Mouse (Mus musculus) ES-E14 (cell line): ENCODE data around the gene Lhfp.

ENCODE experiments used
- ZC3H11A ChIP-seq: IDR thresholded peaks from 2 replicates; pipeline ENCODE4 v1.6.1; 2012; ENCODE audit warnings: low read depth, mild to moderate bottlenecking, inconsistent platforms, low read length, borderline replicate concordance
- ZNF384 ChIP-seq: IDR thresholded peaks from 2 replicates; pipeline ENCODE4 v1.6.1; 2012; ENCODE audit warnings: low read depth, low read length, inconsistent platforms

DNA sequence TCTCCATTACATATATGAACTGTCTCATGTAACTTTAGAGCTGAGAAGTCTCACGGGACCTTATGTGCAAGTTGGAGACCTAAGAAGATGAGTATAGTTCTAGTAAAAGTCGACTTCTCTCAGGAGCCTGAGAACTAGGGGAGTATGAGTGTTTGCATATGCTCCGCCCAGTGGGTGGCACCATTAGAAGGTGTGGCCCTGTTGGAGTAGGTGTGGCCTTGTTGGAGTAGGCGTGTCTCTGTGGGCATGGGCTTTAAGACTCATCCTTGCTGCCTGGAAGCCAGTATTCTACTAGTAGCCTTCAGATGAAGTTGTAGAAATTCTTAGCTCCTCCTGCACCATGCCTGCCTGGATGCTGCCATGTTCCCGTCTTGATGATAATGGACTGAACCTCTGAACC is 105.7 kb downstream of the Lhfp start:
- TF ChIP-seq ZC3H11A = no peak
- no peak for TF ChIP-seq ZNF384
